Mouse (Mus musculus) neural tube, embryonic 15.5 days (tissue): ENCODE data around the gene Sms. TPM values are rescaled to one million over a fixed set of nuclear protein-coding genes. Genes with fewer than 3 reads are reported as not detected.

Experiments
- ATAC-seq: fragments of 200-750 bp; cut with Nextera tagmentation; 2 replicates; pipeline ENCODE4 v1.8.0; 2017; ENCODE audit warnings: mild to moderate bottlenecking, moderate TSS enrichment, moderate library complexity; ENCODE audit not compliant: low FRiP score
- H3K27ac ChIP-seq: fragments of 300-500 bp; sonication (generic); replicated peaks from 2 replicates; pipeline ENCODE4 v1.5.1; 2015; ENCODE audit warnings: mild to moderate bottlenecking, inconsistent platforms
- H3K27me3 ChIP-seq: fragments of 300-500 bp; sonication (generic); replicated peaks from 2 replicates; pipeline ENCODE4 v1.6.1; 2015; ENCODE audit warnings: inconsistent platforms
- H3K36me3 ChIP-seq: fragments of 300-500 bp; sonication (generic); 2 replicates; pipeline ENCODE4 v1.6.1; 2015; ENCODE audit warnings: inconsistent platforms
- H3K4me1 ChIP-seq: fragments of 300-500 bp; sonication (generic); 2 replicates; pipeline ENCODE4 v1.6.1; 2015; ENCODE audit warnings: inconsistent platforms
- H3K4me2 ChIP-seq: fragments of 300-500 bp; sonication (generic); 2 replicates; pipeline ENCODE4 v1.6.1; 2015; ENCODE audit warnings: inconsistent platforms, mild to moderate bottlenecking, moderate library complexity
- H3K4me3 ChIP-seq: fragments of 300-500 bp; sonication (generic); replicated peaks from 2 replicates; pipeline ENCODE4 v1.5.1; 2015; ENCODE audit warnings: mild to moderate bottlenecking, inconsistent platforms
- H3K9ac ChIP-seq: fragments of 300-500 bp; sonication (generic); replicated peaks from 2 replicates; pipeline ENCODE4 v1.6.1; 2015; ENCODE audit warnings: mild to moderate bottlenecking, inconsistent platforms
- H3K9me3 ChIP-seq: fragments of 300-500 bp; sonication (generic); replicated peaks from 2 replicates; pipeline ENCODE4 v1.6.1; 2016; ENCODE audit warnings: inconsistent platforms
- WGBS: fragments of 180-500 bp; shearing (Covaris S2); methylation state at CpG from one replicate; pipeline ENCODE4 v1.1.7; 2015; ENCODE audit warnings: mixed read lengths; 5-methylcytosine and 5-hydroxymethylcytosine counted together
- polyA plus RNA-seq: library from polyadenylated mRNA; unstranded; fragments of >200 nt; fragmentation: Nextera tagmentation; extraction: Ambion mirVana; gene quantifications from 2 replicates; pipeline ENCODE4 v1.2.1, GENCODE M21; 2015

Gene Sms
- polyA plus RNA-seq, 1 experiment from 2014 or later, result 162 TPM

DNA sequence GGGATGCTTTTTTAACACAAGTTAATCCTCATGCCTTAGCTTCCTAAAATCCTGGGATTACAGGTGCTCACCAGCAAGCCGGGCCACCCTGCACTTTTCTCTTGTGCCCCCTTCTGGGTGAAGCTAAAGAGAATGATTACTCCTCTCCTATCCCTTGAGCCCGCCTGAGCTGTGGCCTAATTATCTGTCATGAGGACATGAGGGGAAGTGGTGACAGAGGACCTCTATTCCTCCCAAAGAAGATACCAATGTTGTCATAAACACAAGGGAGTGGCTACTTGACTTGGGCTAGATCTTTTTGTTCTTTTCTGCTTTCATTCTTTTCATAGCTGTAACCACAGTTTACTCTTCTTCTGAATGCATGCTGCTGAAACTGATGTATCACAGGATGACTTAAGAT, 9.2 kb downstream of the Sms start:
- Histone ChIP-seq H3K4me3 (no peak overlapping the region), H3K9ac (no peak overlapping the region), H3K4me2 (no peak overlapping the region), H3K27ac (no peak overlapping the region), H3K4me1 (no peaks in the 10 kb centered on the region), H3K27me3 (no peaks in the 10 kb centered on the region), H3K36me3 (no peaks in the 10 kb centered on the region), H3K9me3 (no peaks in the 10 kb centered on the region)
- ATAC-seq, result no peak
- 84% methylated on average over 2 of the region's 2 CpGs for WGBS

DNA sequence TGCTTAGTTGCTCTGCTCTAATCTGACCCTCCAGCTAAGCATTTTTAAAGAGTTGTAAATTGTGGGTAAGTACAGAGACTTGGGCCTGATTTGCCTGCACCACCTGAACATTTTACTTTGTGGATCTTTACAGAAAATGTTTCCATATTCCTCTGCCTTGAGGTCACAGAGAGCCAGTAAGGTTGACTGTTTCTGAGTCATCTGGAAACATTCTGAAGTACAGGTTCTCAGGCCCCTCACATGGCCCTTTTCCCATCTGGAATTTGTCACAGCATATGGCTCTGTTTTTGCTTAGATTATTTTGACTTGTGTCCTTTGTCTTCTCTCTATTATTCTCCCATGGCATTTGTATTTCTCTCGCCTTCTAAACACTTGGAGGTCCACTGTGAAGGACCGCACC, 10.2 kb downstream of the Sms start:
- Histone ChIP-seq H3K4me2 (no peak overlapping the region), H3K9ac (no peak overlapping the region), H3K9me3 (no peaks in the 10 kb centered on the region), H3K4me3 (no peak overlapping the region), H3K36me3 (no peaks in the 10 kb centered on the region), H3K27me3 (no peaks in the 10 kb centered on the region), H3K27ac (no peak overlapping the region), H3K4me1 (no peaks in the 10 kb centered on the region)
- WGBS, result 87% methylated on average over 2 of the region's 2 CpGs
- ATAC-seq, result no peak

DNA sequence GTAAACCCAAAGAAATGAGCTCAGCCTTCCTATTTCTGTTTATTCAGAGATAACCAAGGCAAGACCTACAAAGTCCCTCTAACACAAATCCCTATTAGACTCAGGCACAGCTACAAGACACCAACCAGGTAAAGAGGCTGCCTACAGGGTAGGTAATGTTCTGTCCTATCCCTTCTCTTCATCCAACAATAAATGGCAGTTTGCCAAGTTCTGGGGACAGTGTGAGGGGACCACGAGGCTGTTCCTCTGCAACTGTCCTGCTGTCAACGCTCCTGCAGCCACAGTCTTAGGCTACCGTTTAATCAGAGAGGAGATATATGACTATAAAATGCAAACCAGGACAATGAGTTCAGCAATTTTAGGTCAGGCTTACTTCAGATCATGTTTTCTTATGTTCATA, 14.8 kb downstream of the Sms start:
- 55% methylated on average over 3 of the region's 3 CpGs for WGBS
- ATAC-seq, result no peak
- no peaks in the 10 kb centered on the region for H3K36me3 ChIP-seq
- H3K4me2 ChIP-seq, result no peak overlapping the region
- no peaks in the 10 kb centered on the region for H3K4me1 ChIP-seq
- no peaks in the 10 kb centered on the region for H3K27me3 ChIP-seq
- no peak overlapping the region for H3K27ac ChIP-seq
- H3K9ac ChIP-seq, result no peak overlapping the region
- no peaks in the 10 kb centered on the region for H3K9me3 ChIP-seq
- H3K4me3 ChIP-seq, result no peak overlapping the region

DNA sequence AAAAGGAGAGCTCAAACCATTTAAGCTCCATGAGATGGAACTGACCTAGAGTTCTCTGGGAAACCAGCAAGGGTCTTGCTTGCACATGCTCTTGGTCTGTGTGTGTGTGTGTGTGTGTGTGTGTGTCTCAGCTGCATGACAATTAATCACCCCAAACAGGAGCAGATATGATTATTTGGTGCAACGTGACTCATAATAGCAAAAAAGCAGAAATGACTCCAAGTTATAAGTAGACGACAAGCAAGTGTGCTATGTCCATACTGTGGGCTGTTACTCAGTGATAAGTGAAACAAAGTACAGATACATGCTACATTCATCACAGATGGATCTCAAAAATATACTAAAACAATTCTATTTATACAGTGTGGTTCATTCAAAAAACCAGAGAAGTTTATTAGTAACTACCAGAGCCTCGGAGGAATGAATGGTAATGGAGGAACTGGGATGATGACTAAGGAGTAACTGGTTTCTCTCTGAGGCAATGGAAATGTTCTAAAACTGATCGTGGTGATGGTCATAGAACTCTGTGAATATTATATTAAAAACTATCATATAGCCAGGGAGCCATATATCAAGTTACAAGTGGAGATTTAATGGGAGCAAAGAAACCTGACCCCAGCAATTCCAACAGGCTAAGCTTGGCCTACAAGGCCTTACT, 15.8 kb downstream of the Sms start:
- H3K27ac ChIP-seq, result no peak overlapping the region
- no peak overlapping the region for H3K4me2 ChIP-seq
- WGBS, result 82% methylated on average over 4 of the region's 4 CpGs
- H3K27me3 ChIP-seq, result no peaks in the 10 kb centered on the region
- no peaks in the 10 kb centered on the region for H3K36me3 ChIP-seq
- no peaks in the 10 kb centered on the region for H3K9me3 ChIP-seq
- H3K9ac ChIP-seq, result no peak overlapping the region
- no peak for ATAC-seq
- no peaks in the 10 kb centered on the region for H3K4me1 ChIP-seq
- H3K4me3 ChIP-seq, result no peak overlapping the region

DNA sequence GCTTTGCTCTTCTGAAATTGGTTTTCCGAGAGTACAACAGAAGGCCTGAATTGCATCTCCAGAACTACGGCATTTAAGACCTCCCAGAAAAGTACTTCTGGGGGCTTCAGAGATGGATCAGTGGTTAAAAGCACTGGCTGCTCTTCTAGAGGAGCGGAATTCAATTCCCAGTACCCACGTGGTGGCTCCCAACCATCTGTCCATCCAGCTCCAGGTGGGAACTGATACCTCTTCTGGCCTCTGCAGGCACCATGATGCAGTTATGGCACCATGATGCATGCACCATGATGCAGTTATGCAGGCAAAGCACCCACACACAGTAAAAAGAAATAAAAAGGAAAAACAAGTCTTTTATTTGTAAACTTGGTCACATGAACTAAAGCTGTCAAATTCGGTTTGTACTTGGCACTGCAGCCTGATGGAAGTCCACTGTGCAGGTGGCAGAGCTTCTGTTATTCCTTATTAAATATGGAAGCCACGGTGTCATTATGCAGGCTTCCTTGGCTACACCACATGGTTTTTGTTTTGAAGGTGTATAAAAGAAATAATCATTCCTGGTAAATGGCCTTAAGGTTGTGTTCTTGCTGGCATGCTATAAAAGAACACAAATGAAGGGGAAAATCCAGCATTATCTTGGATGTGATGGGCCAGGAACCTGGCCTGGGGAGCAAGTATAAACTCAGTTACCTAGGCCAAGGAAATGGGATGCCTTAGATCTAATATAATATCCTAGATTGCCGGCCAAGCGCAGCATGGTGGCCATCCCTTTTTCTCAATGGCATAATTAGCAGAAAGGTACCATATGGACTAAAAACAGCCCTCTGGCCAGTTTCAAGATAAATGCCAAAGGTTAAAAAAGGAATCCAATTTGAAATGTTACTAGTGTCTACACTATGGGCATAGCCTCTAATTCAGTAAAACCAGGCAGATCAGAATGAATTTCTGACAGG, 20.1 kb downstream of the Sms start:
- no peak overlapping the region for H3K27ac ChIP-seq
- 74% methylated on average over 8 of the region's 8 CpGs for WGBS
- ATAC-seq, result no peak
- H3K9ac ChIP-seq, result no peak overlapping the region
- H3K9me3 ChIP-seq, result no peaks in the 10 kb centered on the region
- H3K36me3 ChIP-seq, result no peaks in the 10 kb centered on the region
- no peaks in the 10 kb centered on the region for H3K4me1 ChIP-seq
- no peak overlapping the region for H3K4me2 ChIP-seq
- H3K27me3 ChIP-seq, result no peaks in the 10 kb centered on the region
- no peak overlapping the region for H3K4me3 ChIP-seq

DNA sequence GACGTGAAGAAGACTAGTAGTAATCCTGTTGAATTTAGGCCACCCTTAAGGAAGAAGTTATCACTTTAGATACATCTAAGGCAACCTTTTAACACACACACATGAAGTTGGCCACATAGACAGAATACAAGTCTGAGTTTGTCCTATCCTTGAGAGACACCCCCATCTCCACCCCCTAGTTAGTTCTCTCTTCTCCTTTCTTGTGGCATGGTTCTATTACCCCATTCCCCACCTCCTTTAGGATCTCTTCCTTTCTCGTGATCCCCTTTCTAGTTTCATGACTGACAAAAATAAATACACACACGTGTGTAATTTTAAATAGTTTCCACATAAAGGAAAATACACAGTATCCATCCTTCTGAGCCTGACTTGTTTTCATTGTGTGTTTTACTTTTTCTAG, 23.3 kb downstream of the Sms start:
- no peak overlapping the region for H3K4me3 ChIP-seq
- no peaks in the 10 kb centered on the region for H3K9me3 ChIP-seq
- no peak overlapping the region for H3K27ac ChIP-seq
- H3K36me3 ChIP-seq, result no peaks in the 10 kb centered on the region
- WGBS, result 80% methylated on average over 3 of the region's 3 CpGs
- H3K4me2 ChIP-seq, result no peak overlapping the region
- H3K4me1 ChIP-seq, result no peaks in the 10 kb centered on the region
- H3K9ac ChIP-seq, result no peak overlapping the region
- H3K27me3 ChIP-seq, result no peaks in the 10 kb centered on the region
- no peak for ATAC-seq

DNA sequence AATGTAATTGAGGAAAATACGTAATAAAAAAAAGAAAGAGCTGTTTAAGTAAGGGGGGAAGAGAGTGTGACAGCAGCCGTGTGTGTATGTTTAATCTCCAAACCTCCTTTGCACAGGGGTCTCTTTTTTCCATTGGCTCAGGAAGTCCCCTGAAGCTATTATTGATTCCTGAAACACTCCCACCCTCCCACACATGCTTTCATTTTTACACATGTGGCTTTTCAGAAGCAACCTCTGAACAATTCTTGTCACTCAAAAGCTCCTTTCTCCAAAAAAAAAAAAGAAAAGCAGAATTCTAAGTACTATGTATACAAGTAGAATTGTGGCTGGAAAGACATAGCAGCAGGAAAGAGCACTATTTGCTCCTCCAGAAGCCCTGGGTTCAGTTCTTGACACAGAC, 24.0 kb downstream of the Sms start:
- ATAC-seq, result no peak
- no peaks in the 10 kb centered on the region for H3K27me3 ChIP-seq
- WGBS, result 70% methylated on average over 2 of the region's 2 CpGs
- H3K9me3 ChIP-seq, result no peaks in the 10 kb centered on the region
- H3K4me2 ChIP-seq, result no peak overlapping the region
- H3K27ac ChIP-seq, result no peak overlapping the region
- no peaks in the 10 kb centered on the region for H3K4me1 ChIP-seq
- no peaks in the 10 kb centered on the region for H3K36me3 ChIP-seq
- H3K9ac ChIP-seq, result no peak overlapping the region
- no peak overlapping the region for H3K4me3 ChIP-seq

DNA sequence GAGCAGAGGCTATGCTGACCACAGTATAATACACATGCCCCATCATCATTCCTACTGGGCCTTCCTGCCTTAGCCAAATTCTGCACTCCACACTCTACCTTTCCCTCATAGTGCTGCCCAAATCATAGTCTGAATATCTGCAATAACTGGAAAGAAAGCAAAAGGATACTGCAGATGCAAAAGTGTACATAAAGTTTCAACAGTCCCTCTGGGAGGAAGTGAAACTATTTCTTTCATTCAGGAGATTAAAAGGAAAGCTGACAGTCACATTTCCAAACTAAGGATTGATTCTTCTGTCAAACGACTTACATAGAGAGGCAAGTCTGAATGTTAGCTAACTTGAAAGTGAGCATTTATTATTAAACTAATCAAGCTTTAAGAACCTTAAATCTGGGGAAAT, 26.1 kb downstream of the Sms start:
- no peaks in the 10 kb centered on the region for H3K4me1 ChIP-seq
- no peak overlapping the region for H3K9ac ChIP-seq
- H3K27ac ChIP-seq, result no peak overlapping the region
- WGBS, result 80% methylated on average over 1 of the region's 1 CpGs
- no peaks in the 10 kb centered on the region for H3K36me3 ChIP-seq
- no peak overlapping the region for H3K4me3 ChIP-seq
- no peaks in the 10 kb centered on the region for H3K27me3 ChIP-seq
- no peaks in the 10 kb centered on the region for H3K9me3 ChIP-seq
- ATAC-seq, result no peak
- H3K4me2 ChIP-seq, result no peak overlapping the region

DNA sequence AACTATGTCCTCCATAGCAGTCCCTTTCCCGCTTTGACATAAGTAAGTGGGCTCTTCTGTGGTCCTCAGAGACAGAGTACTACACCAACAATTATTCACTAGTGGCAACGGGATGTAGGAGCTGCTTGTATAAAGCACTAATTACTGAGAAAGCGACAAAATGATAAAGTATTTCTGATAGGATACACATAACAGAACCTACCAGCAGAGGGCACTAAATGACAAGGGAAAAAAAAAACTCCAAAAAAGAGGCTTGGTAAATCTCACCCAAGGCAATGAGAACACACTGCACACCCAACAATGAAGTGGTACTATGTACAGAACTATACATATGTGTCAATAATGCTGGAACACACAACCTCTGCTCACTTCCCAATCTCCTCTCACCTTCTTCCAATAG, 29.4 kb downstream of the Sms start:
- H3K27me3 ChIP-seq, result no peaks in the 10 kb centered on the region
- 72% methylated on average over 3 of the region's 3 CpGs for WGBS
- no peak overlapping the region for H3K4me3 ChIP-seq
- no peaks in the 10 kb centered on the region for H3K36me3 ChIP-seq
- ATAC-seq, result no peak
- no peaks in the 10 kb centered on the region for H3K9me3 ChIP-seq
- H3K27ac ChIP-seq, result no peak overlapping the region
- H3K4me2 ChIP-seq, result no peak overlapping the region
- H3K9ac ChIP-seq, result no peak overlapping the region
- no peaks in the 10 kb centered on the region for H3K4me1 ChIP-seq

DNA sequence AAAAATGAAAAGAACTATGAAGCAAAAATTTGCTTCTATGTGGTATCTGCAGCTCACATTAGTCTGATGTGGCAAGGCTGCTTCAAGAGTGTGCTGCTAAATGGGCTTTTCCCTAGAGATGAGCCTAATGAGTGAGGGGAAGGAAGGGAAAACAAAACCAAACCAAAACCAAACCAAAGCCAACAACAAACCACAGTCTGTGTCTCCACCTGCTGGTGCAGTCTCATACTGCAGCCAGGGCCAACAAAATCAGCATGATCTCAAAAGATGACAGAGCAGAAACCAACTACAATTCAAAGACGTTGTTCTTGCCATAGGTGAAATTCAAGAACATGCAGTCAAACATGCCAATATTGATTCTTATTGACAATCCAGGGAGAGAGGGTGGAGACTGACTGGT, 37.7 kb downstream of the Sms start:
- WGBS, result 43% methylated on average over 1 of the region's 1 CpGs
- no peak for ATAC-seq
- no peaks in the 10 kb centered on the region for H3K9me3 ChIP-seq
- no peak overlapping the region for H3K4me2 ChIP-seq
- H3K9ac ChIP-seq, result no peak overlapping the region
- no peaks in the 10 kb centered on the region; the same call in 1 of the 2 replicates for H3K36me3 ChIP-seq
- H3K4me1 ChIP-seq, result no peaks in the 10 kb centered on the region
- H3K27me3 ChIP-seq, result no peaks in the 10 kb centered on the region
- H3K4me3 ChIP-seq, result no peak overlapping the region
- no peak overlapping the region for H3K27ac ChIP-seq

DNA sequence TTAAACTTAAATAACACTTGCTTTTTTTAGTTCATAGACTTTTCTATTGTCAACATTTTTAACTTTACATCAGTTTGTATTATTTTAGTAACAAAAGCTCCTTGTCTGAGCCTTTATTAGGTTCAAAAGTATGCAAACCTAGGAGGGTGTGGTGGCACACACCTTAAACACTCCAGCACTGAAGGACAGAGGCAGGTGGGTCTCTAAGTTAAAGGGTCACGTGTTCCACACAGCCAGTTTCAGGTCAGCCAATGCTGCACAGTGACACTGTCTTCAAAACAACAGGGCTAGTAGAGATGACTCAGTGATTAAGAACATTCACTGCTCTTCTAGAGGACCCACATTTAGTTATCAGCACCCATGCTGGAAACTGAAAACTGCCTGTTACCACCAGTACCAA, 43.1 kb downstream of the Sms start:
- Histone ChIP-seq H3K9me3 (no peaks in the 10 kb centered on the region), H3K4me2 (no peak overlapping the region), H3K4me3 (no peak overlapping the region), H3K36me3 (no peaks in the 10 kb centered on the region), H3K27me3 (no peaks in the 10 kb centered on the region), H3K4me1 (no peaks in the 10 kb centered on the region), H3K9ac (no peak overlapping the region), H3K27ac (no peak overlapping the region)
- 85% methylated on average over 1 of the region's 1 CpGs for WGBS
- no peak for ATAC-seq

DNA sequence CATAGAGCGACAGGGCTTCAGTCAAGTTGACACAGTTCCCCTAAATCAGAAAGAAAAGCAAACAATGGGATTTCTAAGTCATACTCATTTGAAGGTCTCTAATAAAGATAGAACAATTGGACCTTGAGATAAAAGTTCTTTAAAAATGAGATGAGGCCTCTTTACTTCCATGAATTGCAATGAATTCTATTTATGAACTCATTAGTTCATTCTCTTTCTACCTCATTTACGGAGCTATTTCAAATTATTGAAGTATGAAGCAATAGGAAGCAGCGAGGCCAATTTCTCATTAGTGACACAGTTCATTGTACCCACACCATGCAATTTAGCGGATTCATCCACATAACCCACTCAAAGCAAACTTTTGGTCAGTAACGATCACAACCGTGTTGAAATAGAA, 44.7 kb downstream of the Sms start:
- Histone ChIP-seq H3K4me1 (no peaks in the 10 kb centered on the region), H3K27ac (no peak overlapping the region), H3K36me3 (no peaks in the 10 kb centered on the region), H3K9me3 (no peaks in the 10 kb centered on the region), H3K9ac (no peak overlapping the region), H3K4me3 (no peak overlapping the region), H3K27me3 (no peaks in the 10 kb centered on the region), H3K4me2 (no peak overlapping the region)
- no peak for ATAC-seq
- WGBS, result 76% methylated on average over 6 of the region's 6 CpGs
